Mouse (Mus musculus): ENCODE measurements around the gene Zfp1. TPM values are rescaled to one million over a fixed set of nuclear protein-coding genes. Genes with fewer than 3 reads are reported as not detected.

The Zfp1 gene
- total and polyA plus RNA-seq, 2 experiments from 2014 or later, result 24.7 to 34.3 TPM

DNA sequence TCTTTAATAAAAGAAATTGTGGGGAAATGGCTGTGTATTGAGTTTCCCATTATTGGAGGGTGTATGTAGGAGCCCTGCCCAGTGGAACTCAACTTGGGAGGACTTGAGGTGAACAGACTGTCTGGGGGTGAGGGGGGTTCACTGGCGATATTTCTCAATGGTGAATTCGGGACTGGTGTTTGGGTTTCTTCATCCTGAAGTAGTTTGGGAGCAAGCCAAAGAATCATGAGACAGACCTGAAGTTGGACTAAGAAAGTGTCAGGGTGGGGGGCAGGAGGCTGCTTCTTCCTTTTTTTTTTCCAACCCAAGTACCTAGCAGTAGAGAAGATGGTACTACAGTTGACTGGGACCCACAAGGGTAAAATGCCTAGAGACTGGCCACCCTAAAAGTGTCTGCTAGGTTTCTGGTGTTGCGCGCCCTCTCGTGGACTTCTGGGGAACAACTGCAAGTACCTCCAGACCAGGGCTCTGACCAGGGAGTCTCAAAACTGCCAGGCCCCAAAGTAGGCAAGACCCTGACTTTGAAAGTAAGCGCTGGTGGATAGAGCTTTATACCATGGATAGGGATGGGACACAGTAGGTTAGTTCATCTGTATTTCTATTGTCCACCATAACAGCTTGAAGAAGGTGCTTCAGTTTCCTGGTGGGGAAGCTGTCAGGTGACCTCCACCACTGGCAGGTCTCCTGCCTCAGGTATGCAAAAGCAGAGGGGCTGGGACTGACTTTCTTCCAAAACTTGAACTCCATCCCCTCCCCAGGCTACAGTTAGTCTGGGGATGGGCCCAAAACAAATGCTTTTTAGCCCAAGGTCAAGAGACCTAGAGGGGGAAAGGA lies 17.3 kb upstream of the Zfp1 start:
- WGBS, result 28% methylated on average over 6 of the region's 6 CpGs
- peak; percentile 81 for TF ChIP-seq CTCF (IDR thresholded peaks at IDR 0.05; ENCODE audit: low read depth)
- peaks cover 18% of the 10 kb centered on the region for H3K36me3 ChIP-seq (ENCODE audit: insufficient read depth)
- no peaks in the 10 kb centered on the region for H3K4me1 ChIP-seq (ENCODE audit: insufficient read depth)
- H3K9me3 ChIP-seq (ENCODE audit: low read length), result no peaks in the 10 kb centered on the region
- H3K4me3 ChIP-seq (ENCODE audit: low read depth, low read length), result no peak overlapping the region
- ATAC-seq (peak; percentile 49), DNase-seq (peak; percentile 76)
- no peak overlapping the region for H3K9ac ChIP-seq
- no peak overlapping the region for H3K4me2 ChIP-seq (ENCODE audit: low read depth)
- H3K27ac ChIP-seq (ENCODE audit: low read depth, low read length), result no peak overlapping the region
- no peaks in the 10 kb centered on the region for H3K27me3 ChIP-seq (ENCODE audit: insufficient read depth, low read length)

DNA sequence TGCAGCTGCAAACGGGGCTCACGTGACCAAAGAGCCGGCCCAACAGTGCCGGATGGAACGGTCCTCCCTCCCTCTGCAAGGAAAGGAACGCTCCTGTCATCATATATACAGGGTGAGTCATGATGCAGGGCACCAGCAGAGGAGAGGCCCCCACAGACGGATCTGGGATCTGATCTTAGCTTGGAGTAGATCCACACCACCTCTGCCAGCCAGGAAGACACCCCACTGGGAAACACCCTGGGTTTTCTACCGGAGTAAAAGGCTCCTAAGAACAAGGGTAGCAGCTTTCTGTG lies 16.7 kb upstream of the Zfp1 start:
- no peaks in the 10 kb centered on the region for H3K27me3 ChIP-seq (ENCODE audit: insufficient read depth, low read length)
- no peak for ATAC-seq
- TF ChIP-seq CTCF (IDR thresholded peaks at IDR 0.05; ENCODE audit: low read depth), result no peak
- DNase-seq, result no peak
- H3K27ac ChIP-seq (ENCODE audit: low read depth, low read length), result no peak overlapping the region
- H3K9ac ChIP-seq, result no peak overlapping the region
- WGBS, result 77% methylated on average over 8 of the region's 8 CpGs
- no peak overlapping the region for H3K4me3 ChIP-seq (ENCODE audit: low read depth, low read length)
- H3K4me1 ChIP-seq (ENCODE audit: insufficient read depth), result no peaks in the 10 kb centered on the region
- H3K4me2 ChIP-seq (ENCODE audit: low read depth), result no peak overlapping the region
- peaks cover 12% of the 10 kb centered on the region for H3K36me3 ChIP-seq (ENCODE audit: insufficient read depth)
- no peaks in the 10 kb centered on the region for H3K9me3 ChIP-seq (ENCODE audit: low read length)

DNA sequence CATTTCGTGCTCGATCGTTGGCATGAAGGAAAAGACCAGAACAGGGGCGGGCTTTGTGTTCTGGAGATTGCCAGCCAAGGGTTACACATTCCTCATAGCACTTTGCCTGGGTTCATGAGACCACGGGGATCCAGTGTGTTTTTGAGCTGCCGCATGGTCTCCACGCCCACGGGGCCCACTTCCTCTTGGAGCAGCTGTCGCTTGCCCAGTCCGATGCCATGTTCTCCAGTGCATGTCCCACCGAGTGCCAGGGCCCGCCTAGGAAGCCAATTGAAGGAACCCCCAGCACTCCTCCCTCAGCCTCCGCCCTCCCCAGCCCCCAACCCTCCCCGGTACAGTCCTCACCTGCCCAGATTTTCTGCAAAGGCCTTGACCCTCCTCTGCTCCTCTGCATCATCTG lies 16.3 kb upstream of the Zfp1 start:
- TF ChIP-seq CTCF (IDR thresholded peaks at IDR 0.05; ENCODE audit: low read depth), result no peak
- Histone ChIP-seq H3K4me1 (ENCODE audit: insufficient read depth) (no peaks in the 10 kb centered on the region), H3K27ac (ENCODE audit: low read depth, low read length) (no peak overlapping the region), H3K4me3 (ENCODE audit: low read depth, low read length) (no peak overlapping the region), H3K9ac (no peak overlapping the region), H3K9me3 (ENCODE audit: low read length) (no peaks in the 10 kb centered on the region), H3K36me3 (ENCODE audit: insufficient read depth) (peaks cover 8% of the 10 kb centered on the region), H3K27me3 (ENCODE audit: insufficient read depth, low read length) (no peaks in the 10 kb centered on the region), H3K4me2 (ENCODE audit: low read depth) (no peak overlapping the region)
- ATAC-seq, result no peak
- no peak for DNase-seq
- 94% methylated on average over 14 of the region's 14 CpGs for WGBS

DNA sequence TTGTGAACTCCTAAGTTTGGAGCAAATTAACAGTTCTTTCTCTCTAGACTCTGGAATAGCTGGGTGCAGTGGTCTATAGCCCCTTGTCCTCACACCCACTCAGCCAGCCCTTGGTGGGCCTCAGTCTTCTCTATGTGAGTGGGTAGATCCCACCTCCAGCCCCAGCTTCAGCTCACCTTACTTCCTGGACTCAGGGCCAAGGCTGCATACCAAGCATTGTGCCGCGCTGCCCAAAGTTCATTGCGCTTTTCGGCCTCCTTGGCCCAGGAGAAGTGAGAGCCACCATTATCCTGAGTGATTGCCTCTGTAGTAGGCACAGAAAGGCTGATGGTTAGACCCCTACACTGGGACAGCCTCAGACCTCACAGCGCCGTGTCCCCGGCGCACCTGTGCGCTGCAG lies 15.3 kb upstream of the Zfp1 start:
- no peak overlapping the region for H3K9ac ChIP-seq
- DNase-seq (no peak), ATAC-seq (no peak)
- no peak overlapping the region for H3K27ac ChIP-seq (ENCODE audit: low read depth, low read length)
- no peaks in the 10 kb centered on the region for H3K4me1 ChIP-seq (ENCODE audit: insufficient read depth)
- TF ChIP-seq CTCF (IDR thresholded peaks at IDR 0.05; ENCODE audit: low read depth), result no peak
- no peak overlapping the region for H3K4me2 ChIP-seq (ENCODE audit: low read depth)
- WGBS, result 95% methylated on average over 9 of the region's 9 CpGs
- no peak overlapping the region for H3K4me3 ChIP-seq (ENCODE audit: low read depth, low read length)
- H3K9me3 ChIP-seq (ENCODE audit: low read length), result no peaks in the 10 kb centered on the region
- H3K36me3 ChIP-seq (ENCODE audit: insufficient read depth), result peaks cover 6% of the 10 kb centered on the region
- H3K27me3 ChIP-seq (ENCODE audit: insufficient read depth, low read length), result no peaks in the 10 kb centered on the region

DNA sequence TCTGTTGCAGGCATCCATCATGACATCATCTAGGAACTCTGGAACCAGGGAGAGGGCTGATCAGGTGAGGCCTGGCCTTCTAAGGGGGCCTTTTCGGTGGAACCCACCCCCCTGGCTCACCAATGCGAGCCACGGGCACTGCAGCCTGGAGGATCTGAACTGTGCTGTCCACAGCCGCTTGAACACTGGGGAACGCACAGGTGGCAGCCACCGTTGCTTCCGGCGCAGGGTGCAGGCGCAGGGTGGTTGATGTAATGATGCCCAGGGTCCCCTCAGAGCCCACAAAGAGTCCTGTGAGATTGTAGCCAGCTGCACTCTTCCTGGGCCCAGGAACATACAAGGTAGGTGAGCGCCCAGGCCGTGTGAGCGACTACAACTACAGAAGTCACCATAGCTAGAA lies 14.8 kb upstream of the Zfp1 start:
- DNase-seq (no peak), ATAC-seq (no peak)
- Histone ChIP-seq H3K4me1 (ENCODE audit: insufficient read depth) (no peaks in the 10 kb centered on the region), H3K36me3 (ENCODE audit: insufficient read depth) (peaks cover 6% of the 10 kb centered on the region), H3K27me3 (ENCODE audit: insufficient read depth, low read length) (no peaks in the 10 kb centered on the region), H3K27ac (ENCODE audit: low read depth, low read length) (no peak overlapping the region), H3K9ac (no peak overlapping the region), H3K9me3 (ENCODE audit: low read length) (no peaks in the 10 kb centered on the region), H3K4me2 (ENCODE audit: low read depth) (no peak overlapping the region), H3K4me3 (ENCODE audit: low read depth, low read length) (no peak overlapping the region)
- no peak for TF ChIP-seq CTCF (IDR thresholded peaks at IDR 0.05; ENCODE audit: low read depth)
- WGBS, result 94% methylated on average over 12 of the region's 12 CpGs

DNA sequence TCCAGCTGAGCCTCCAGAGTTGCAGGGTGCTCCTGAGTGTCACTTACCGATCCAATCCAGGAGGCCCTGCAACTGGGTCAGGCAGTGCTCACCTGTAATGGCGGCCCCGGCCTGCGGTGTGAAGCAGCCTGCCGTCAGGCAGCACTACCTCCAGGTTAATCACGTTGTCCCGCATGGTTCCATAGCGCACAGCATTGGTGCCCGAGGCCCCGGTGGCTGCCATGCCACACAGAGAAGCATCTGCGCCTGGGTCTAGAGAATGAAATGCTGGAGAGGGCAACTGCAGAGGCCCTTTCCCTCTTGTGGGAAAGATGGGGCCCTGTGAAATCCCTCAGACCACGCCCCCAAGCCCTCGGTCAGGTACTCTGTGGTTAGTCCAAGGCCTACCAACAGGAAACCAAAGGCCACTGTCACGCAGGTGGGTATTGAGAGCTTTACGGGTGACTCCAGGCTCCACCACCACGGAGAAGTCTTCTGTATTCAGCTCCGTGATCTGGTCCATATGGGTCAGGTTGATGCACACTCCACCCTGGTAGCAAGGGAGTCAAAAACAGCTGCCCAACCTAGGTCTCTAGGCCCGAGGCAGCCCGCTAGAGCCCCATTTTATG lies 14.2 kb upstream of the Zfp1 start:
- Histone ChIP-seq H3K4me2 (ENCODE audit: low read depth) (no peak overlapping the region), H3K9me3 (ENCODE audit: low read length) (no peaks in the 10 kb centered on the region), H3K9ac (no peak overlapping the region), H3K27me3 (ENCODE audit: insufficient read depth, low read length) (no peaks in the 10 kb centered on the region), H3K36me3 (ENCODE audit: insufficient read depth) (peaks cover 6% of the 10 kb centered on the region), H3K4me1 (ENCODE audit: insufficient read depth) (no peaks in the 10 kb centered on the region), H3K4me3 (ENCODE audit: low read depth, low read length) (no peak overlapping the region), H3K27ac (ENCODE audit: low read depth, low read length) (no peak overlapping the region)
- no peak for TF ChIP-seq CTCF (IDR thresholded peaks at IDR 0.05; ENCODE audit: low read depth)
- ATAC-seq, result no peak
- no peak for DNase-seq
- 87% methylated on average over 19 of the region's 19 CpGs for WGBS

DNA sequence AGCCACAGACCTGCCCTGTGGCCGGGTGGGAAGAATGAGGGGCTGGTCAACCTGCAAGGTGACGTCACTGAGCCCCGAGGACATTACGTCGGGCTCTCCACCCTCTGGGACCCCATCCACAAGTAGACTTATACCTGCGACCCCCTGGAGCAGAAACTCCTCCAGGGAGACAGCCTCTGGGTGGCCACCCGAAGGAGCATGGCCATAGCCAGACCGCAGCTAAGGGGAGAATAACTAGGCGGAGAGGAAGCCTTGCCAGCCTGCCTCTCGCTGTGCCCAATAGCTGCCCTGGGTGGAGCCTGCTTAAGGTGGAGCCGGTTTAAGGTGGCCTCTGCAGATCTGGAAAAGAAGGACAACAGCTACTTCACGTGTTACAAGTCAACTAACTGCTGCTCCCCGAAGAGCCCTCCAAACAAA lies 13.1 kb upstream of the Zfp1 start, which contains the start of gene Ldhd:
TSS of gene Ldhd (minus strand) at position 270 of the 417 bp plus-strand sequence.
- Histone ChIP-seq H3K27me3 (ENCODE audit: insufficient read depth, low read length) (no peaks in the 10 kb centered on the region), H3K36me3 (ENCODE audit: insufficient read depth) (peaks cover 6% of the 10 kb centered on the region), H3K9ac (peak within 1 kb of the TSS; percentile 19; the same call in 1 of the 2 replicates), H3K27ac (ENCODE audit: low read depth, low read length) (no peak within 1 kb of the TSS), H3K4me3 (ENCODE audit: low read depth, low read length) (peak within 1 kb of the TSS; percentile 22), H3K4me2 (ENCODE audit: low read depth) (peak within 1 kb of the TSS; percentile 42), H3K4me1 (ENCODE audit: insufficient read depth) (no peaks in the 10 kb centered on the region), H3K9me3 (ENCODE audit: low read length) (no peaks in the 10 kb centered on the region)
- TF ChIP-seq CTCF (IDR thresholded peaks at IDR 0.05; ENCODE audit: low read depth), result no peak
- DNase-seq (peak; percentile 28), ATAC-seq (peak; percentile 49)
- WGBS, result 24% methylated on average over 13 of the region's 13 CpGs

Measured in forebrain, postnatal 0 days (tissue).